Mouse (Mus musculus) liver, embryonic 15.5 days (tissue): ENCODE results near the gene Igsf11. TPM values are rescaled to one million over a fixed set of nuclear protein-coding genes. Genes with fewer than 3 reads are reported as not detected.

Experiments
- ATAC-seq: fragments of 200-750 bp; cut with Nextera tagmentation; 2 replicates; pipeline ENCODE4 v1.8.0; 2017; ENCODE audit warnings: moderate number of reproducible peaks, mild to moderate bottlenecking, moderate library complexity; ENCODE audit not compliant: insufficient read depth
- H3K27ac ChIP-seq: fragments of 300-500 bp; sonication (generic); replicated peaks from 2 replicates; pipeline ENCODE4 v1.5.1; 2015; ENCODE audit warnings: mild to moderate bottlenecking, inconsistent platforms
- H3K27me3 ChIP-seq: fragments of 300-500 bp; sonication (generic); 2 replicates; pipeline ENCODE4 v1.6.1; 2015; ENCODE audit warnings: mild to moderate bottlenecking, inconsistent platforms
- H3K36me3 ChIP-seq: fragments of 300-500 bp; sonication (generic); replicated peaks from 2 replicates; pipeline ENCODE4 v1.6.1; 2015; ENCODE audit warnings: moderate library complexity, mild to moderate bottlenecking, inconsistent platforms
- H3K4me1 ChIP-seq: fragments of 300-500 bp; sonication (generic); replicated peaks from 2 replicates; pipeline ENCODE4 v1.6.1; 2015; ENCODE audit warnings: inconsistent platforms
- H3K4me2 ChIP-seq: fragments of 300-500 bp; sonication (generic); 2 replicates; pipeline ENCODE4 v1.6.1; 2015; ENCODE audit warnings: moderate library complexity, mild to moderate bottlenecking, inconsistent platforms
- H3K4me3 ChIP-seq: fragments of 300-500 bp; sonication (generic); replicated peaks from 2 replicates; pipeline ENCODE4 v1.5.1; 2015; ENCODE audit warnings: mild to moderate bottlenecking, inconsistent platforms
- H3K9ac ChIP-seq: fragments of 300-500 bp; sonication (generic); 2 replicates; pipeline ENCODE4 v1.6.1; 2015; ENCODE audit warnings: moderate library complexity, mild to moderate bottlenecking, inconsistent platforms
- H3K9me3 ChIP-seq: fragments of 300-500 bp; sonication (generic); replicated peaks from 2 replicates; pipeline ENCODE4 v1.6.1; 2016; ENCODE audit warnings: inconsistent platforms
- WGBS: fragments of 180-500 bp; shearing (Covaris S2); methylation state at CpG from one replicate; pipeline ENCODE4 v1.1.7; 2015; ENCODE audit warnings: mixed read lengths; ENCODE audit not compliant: insufficient replicate concordance; 5-methylcytosine and 5-hydroxymethylcytosine counted together
- polyA plus RNA-seq: library from polyadenylated mRNA; unstranded; fragments of >200 nt; fragmentation: Nextera tagmentation; extraction: Ambion mirVana; gene quantifications from 2 replicates; pipeline ENCODE4 v1.2.1, GENCODE M21; 2015

Igsf11 gene
- polyA plus RNA-seq, 1 experiment from 2014 or later, result 0.13 TPM

GRCm38 (mm10) chr16:38985411-38985810 is 92.9 kb downstream of the Igsf11 start:
- Histone ChIP-seq H3K4me1 (no peaks in the 10 kb centered on the region), H3K4me2 (no peak overlapping the region), H3K9me3 (no peaks in the 10 kb centered on the region), H3K27me3 (no peaks in the 10 kb centered on the region), H3K9ac (no peak overlapping the region), H3K27ac (no peak overlapping the region), H3K4me3 (no peak overlapping the region), H3K36me3 (no peaks in the 10 kb centered on the region)
- ATAC-seq, result no peak
- WGBS, result 50% methylated on average over 3 of the region's 3 CpGs

- no peak overlapping the region for H3K9ac ChIP-seq
- H3K4me2 ChIP-seq, result no peak overlapping the region
- 42% methylated on average over 2 of the region's 2 CpGs for WGBS
- no peak overlapping the region for H3K4me3 ChIP-seq
- no peaks in the 10 kb centered on the region for H3K27me3 ChIP-seq
- no peak for ATAC-seq
- no peak overlapping the region for H3K27ac ChIP-seq
- H3K36me3 ChIP-seq, result no peaks in the 10 kb centered on the region
- H3K4me1 ChIP-seq, result no peaks in the 10 kb centered on the region
- no peaks in the 10 kb centered on the region for H3K9me3 ChIP-seq
Observed at GRCm38 (mm10) chr16:38986410-38986809, 93.9 kb downstream of the Igsf11 start.

GRCm38 (mm10) chr16:38993711-38994110 is 101.2 kb downstream of the Igsf11 start:
- 66% methylated on average over 7 of the region's 7 CpGs for WGBS
- Histone ChIP-seq H3K27me3 (no peaks in the 10 kb centered on the region), H3K27ac (no peak overlapping the region), H3K9me3 (no peaks in the 10 kb centered on the region), H3K4me2 (no peak overlapping the region), H3K4me3 (no peak overlapping the region), H3K9ac (no peak overlapping the region), H3K4me1 (no peaks in the 10 kb centered on the region), H3K36me3 (no peaks in the 10 kb centered on the region)
- ATAC-seq, result no peak

GRCm38 (mm10) chr16:38998496-38999258 is 106.2 kb downstream of the Igsf11 start:
- Histone ChIP-seq H3K4me3 (no peak overlapping the region), H3K4me1 (no peaks in the 10 kb centered on the region), H3K27me3 (no peaks in the 10 kb centered on the region), H3K4me2 (no peak overlapping the region), H3K27ac (no peak overlapping the region), H3K36me3 (no peaks in the 10 kb centered on the region), H3K9me3 (no peaks in the 10 kb centered on the region), H3K9ac (no peak overlapping the region)
- WGBS, result 67% methylated on average over 6 of the region's 6 CpGs
- ATAC-seq, result no peak

GRCm38 (mm10) chr16:38999298-38999697 is 106.8 kb downstream of the Igsf11 start:
- Histone ChIP-seq H3K36me3 (no peaks in the 10 kb centered on the region), H3K4me2 (no peak overlapping the region), H3K4me3 (no peak overlapping the region), H3K9ac (no peak overlapping the region), H3K9me3 (no peaks in the 10 kb centered on the region), H3K27ac (no peak overlapping the region), H3K4me1 (no peaks in the 10 kb centered on the region), H3K27me3 (no peaks in the 10 kb centered on the region)
- no peak for ATAC-seq

GRCm38 (mm10) chr16:39006978-39007377 is 114.5 kb downstream of the Igsf11 start:
- no peak for ATAC-seq
- Histone ChIP-seq H3K27ac (no peak overlapping the region), H3K9me3 (no peaks in the 10 kb centered on the region), H3K27me3 (no peaks in the 10 kb centered on the region), H3K4me3 (no peak overlapping the region), H3K4me2 (no peak overlapping the region), H3K4me1 (no peaks in the 10 kb centered on the region), H3K9ac (no peak overlapping the region), H3K36me3 (no peaks in the 10 kb centered on the region)
- 70% methylated on average over 7 of the region's 7 CpGs for WGBS

GRCm38 (mm10) chr16:39019449-39019848 is 127.0 kb downstream of the Igsf11 start:
- ATAC-seq, result no peak
- H3K9ac ChIP-seq, result no peak overlapping the region
- no peak overlapping the region for H3K4me3 ChIP-seq
- H3K4me2 ChIP-seq, result no peak overlapping the region
- H3K27me3 ChIP-seq, result no peaks in the 10 kb centered on the region
- 68% methylated on average over 2 of the region's 2 CpGs for WGBS
- H3K9me3 ChIP-seq, result no peaks in the 10 kb centered on the region
- H3K27ac ChIP-seq, result no peak overlapping the region
- no peaks in the 10 kb centered on the region for H3K4me1 ChIP-seq
- no peaks in the 10 kb centered on the region for H3K36me3 ChIP-seq

GRCm38 (mm10) chr16:39025989-39026736 is 133.7 kb downstream of the Igsf11 start:
- ATAC-seq, result no peak
- no peak overlapping the region for H3K4me2 ChIP-seq
- H3K9me3 ChIP-seq, result no peaks in the 10 kb centered on the region
- H3K27ac ChIP-seq, result no peak overlapping the region
- no peaks in the 10 kb centered on the region for H3K36me3 ChIP-seq
- no peaks in the 10 kb centered on the region for H3K27me3 ChIP-seq
- 65% methylated on average over 8 of the region's 8 CpGs for WGBS
- H3K4me1 ChIP-seq, result no peaks in the 10 kb centered on the region
- no peak overlapping the region for H3K9ac ChIP-seq
- no peak overlapping the region for H3K4me3 ChIP-seq

GRCm38 (mm10) chr16:39031350-39031749 is 138.9 kb downstream of the Igsf11 start:
- 57% methylated on average over 2 of the region's 2 CpGs for WGBS
- Histone ChIP-seq H3K4me3 (no peak overlapping the region), H3K36me3 (no peaks in the 10 kb centered on the region)

GRCm38 (mm10) chr16:39037257-39037656 is 144.8 kb downstream of the Igsf11 start:
- no peaks in the 10 kb centered on the region for H3K4me1 ChIP-seq
- no peak overlapping the region for H3K4me3 ChIP-seq
- no peak for ATAC-seq
- 54% methylated on average over 4 of the region's 4 CpGs for WGBS
- H3K27me3 ChIP-seq, result no peaks in the 10 kb centered on the region
- no peaks in the 10 kb centered on the region for H3K36me3 ChIP-seq
- no peak overlapping the region for H3K9ac ChIP-seq
- no peak overlapping the region for H3K27ac ChIP-seq
- no peak overlapping the region for H3K4me2 ChIP-seq
- no peaks in the 10 kb centered on the region for H3K9me3 ChIP-seq

More at GRCm38 (mm10) chr16:39031350-39031749, 138.9 kb downstream of the Igsf11 start:
- H3K27me3 ChIP-seq, result no peaks in the 10 kb centered on the region
- no peak overlapping the region for H3K27ac ChIP-seq
- no peaks in the 10 kb centered on the region for H3K4me1 ChIP-seq
- ATAC-seq, result no peak
- no peak overlapping the region for H3K4me2 ChIP-seq
- no peaks in the 10 kb centered on the region for H3K9me3 ChIP-seq
- no peak overlapping the region for H3K9ac ChIP-seq

GRCm38 (mm10) chr16:39044381-39044780 is 151.9 kb downstream of the Igsf11 start:
- Histone ChIP-seq H3K36me3 (no peaks in the 10 kb centered on the region), H3K4me1 (no peaks in the 10 kb centered on the region), H3K4me3 (no peak overlapping the region), H3K27ac (no peak overlapping the region), H3K9ac (no peak overlapping the region), H3K27me3 (no peaks in the 10 kb centered on the region), H3K4me2 (no peak overlapping the region), H3K9me3 (no peaks in the 10 kb centered on the region)
- 58% methylated on average over 5 of the region's 5 CpGs for WGBS
- no peak for ATAC-seq
